Mouse (Mus musculus): Measurements from ENCODE around the gene Pip4k2a. TPM values are rescaled to one million over a fixed set of nuclear protein-coding genes. Genes with fewer than 3 reads are reported as not detected.
A peak's percentile ranks its signal among the peaks of the same experiment; 100 is the strongest.

Pip4k2a gene
- polyA plus RNA-seq, 1 experiment from 2014 or later: 7.7 TPM

DNA sequence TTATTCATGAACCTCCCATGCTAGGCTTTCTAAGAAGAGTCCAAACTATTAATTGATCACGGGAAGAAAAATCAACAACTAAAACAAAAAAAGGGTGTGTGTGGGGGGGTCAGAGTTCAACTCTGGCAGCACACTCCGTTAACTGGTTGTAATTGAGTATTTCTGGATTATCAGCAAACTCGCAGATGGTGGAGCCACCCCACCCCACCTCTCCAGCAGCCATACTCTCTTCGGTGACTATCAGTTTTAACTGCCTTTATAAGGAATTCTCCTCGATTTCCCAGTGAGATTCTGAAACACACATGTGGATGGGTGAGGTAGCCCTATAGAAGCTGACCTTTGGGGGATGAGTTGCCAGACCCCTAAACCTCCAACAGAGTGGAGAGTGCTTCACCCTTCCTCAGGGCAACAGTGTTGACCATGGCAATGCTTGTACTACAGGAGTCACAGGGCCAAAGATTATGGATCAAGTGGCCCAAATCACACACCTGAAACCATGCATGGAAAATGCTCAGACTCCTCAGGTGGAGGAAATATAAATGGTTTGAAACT lies 136.2 kb downstream of the Pip4k2a start:
- WGBS: 90% methylated on average over 5 of the region's 5 CpGs
- Histone ChIP-seq H3K4me1 (peaks cover 29% of the 10 kb centered on the region), H3K9me3 (replicated peaks) (no peaks in the 10 kb centered on the region), H3K27ac (replicated peaks) (no peak overlapping the region), H3K27me3 (ENCODE audit: low read depth, poor library complexity, severe bottlenecking) (peaks cover 30% of the 10 kb centered on the region), H3K36me3 (no peaks in the 10 kb centered on the region), H3K4me3 (no peak overlapping the region)
- no peak for DNase-seq (ENCODE audit: low spot score)

DNA sequence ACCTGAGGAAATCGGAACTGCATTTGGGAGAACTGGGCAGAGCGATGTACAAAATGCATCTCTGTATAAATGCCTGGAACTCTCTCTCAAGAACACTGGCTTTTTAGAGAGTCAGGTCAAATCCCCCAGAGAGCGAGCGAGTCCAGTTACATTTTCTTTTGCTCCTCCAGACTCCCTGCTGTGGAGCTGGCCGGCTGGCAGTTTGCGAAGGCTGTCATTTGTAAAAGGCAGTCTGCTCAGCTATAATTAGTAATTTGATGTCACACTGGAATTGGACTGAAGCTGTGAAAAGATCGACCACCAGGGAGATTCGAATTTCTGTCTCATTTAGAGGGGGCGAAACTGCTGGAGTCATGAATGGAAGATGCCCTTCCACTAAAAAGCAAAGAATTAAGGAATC lies 137.2 kb downstream of the Pip4k2a start:
- no peak overlapping the region for H3K27ac ChIP-seq (replicated peaks)
- 26% methylated on average over 9 of the region's 9 CpGs for WGBS
- DNase-seq (ENCODE audit: low spot score): no peak

DNA sequence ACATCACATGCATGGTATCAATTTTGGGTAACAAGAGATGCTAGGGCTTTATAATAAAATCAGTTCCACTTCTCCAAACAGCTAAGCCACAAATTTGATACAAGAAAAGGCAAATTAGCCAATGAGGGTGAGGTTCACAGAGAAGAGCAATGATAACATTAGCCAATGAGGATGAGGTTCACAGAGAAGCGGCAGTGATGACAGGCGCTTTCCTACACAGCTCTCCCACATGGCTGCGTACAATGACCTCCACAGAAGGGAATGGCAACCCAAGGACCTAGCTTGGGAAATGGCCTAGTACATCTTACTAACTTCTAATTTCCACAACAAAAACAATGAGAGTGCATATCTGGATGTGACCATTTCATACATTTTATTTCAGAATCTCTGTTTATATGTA lies 140.0 kb downstream of the Pip4k2a start:
- no peak overlapping the region for H3K27ac ChIP-seq (replicated peaks)
- no peaks in the 10 kb centered on the region for H3K9me3 ChIP-seq (replicated peaks)
- H3K36me3 ChIP-seq: no peaks in the 10 kb centered on the region
- DNase-seq (ENCODE audit: low spot score): no peak
- WGBS: 92% methylated on average over 3 of the region's 3 CpGs
- peaks cover 35% of the 10 kb centered on the region for H3K27me3 ChIP-seq (ENCODE audit: low read depth, poor library complexity, severe bottlenecking)
- no peak overlapping the region for H3K4me3 ChIP-seq
- H3K4me1 ChIP-seq: peaks cover 44% of the 10 kb centered on the region

More for the DNA sequence above, 137.2 kb downstream of the Pip4k2a start:
- Histone ChIP-seq H3K4me1 (peaks cover 39% of the 10 kb centered on the region), H3K9me3 (replicated peaks) (no peaks in the 10 kb centered on the region), H3K27me3 (ENCODE audit: low read depth, poor library complexity, severe bottlenecking) (peaks cover 30% of the 10 kb centered on the region), H3K4me3 (no peak overlapping the region), H3K36me3 (no peaks in the 10 kb centered on the region)

DNA sequence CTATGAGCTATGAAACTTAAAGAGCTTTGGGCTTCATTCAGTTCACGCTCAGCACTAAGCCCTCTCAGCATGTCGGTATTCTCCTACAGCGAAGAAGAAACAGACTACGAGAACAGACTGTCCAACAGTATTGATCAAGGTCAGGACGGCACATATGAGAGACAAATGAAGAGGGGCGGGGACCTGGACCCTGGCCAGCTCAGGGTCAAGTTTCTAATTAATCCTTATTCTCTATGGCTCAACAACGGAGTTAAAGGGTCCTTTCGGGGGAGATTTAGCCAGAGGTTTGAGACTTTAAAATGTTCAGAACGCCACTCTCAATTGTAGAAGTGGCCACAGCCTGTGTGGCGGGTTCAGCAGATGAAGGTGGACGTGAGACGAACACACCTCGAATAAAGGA lies 141.5 kb downstream of the Pip4k2a start:
- Histone ChIP-seq H3K27me3 (ENCODE audit: low read depth, poor library complexity, severe bottlenecking) (peaks cover 29% of the 10 kb centered on the region), H3K36me3 (peaks cover 3% of the 10 kb centered on the region), H3K9me3 (replicated peaks) (no peaks in the 10 kb centered on the region), H3K4me1 (peaks cover 44% of the 10 kb centered on the region), H3K27ac (replicated peaks) (no peak overlapping the region), H3K4me3 (no peak overlapping the region)
- DNase-seq (ENCODE audit: low spot score): peak; percentile 41
- WGBS: 43% methylated on average over 13 of the region's 13 CpGs

DNA sequence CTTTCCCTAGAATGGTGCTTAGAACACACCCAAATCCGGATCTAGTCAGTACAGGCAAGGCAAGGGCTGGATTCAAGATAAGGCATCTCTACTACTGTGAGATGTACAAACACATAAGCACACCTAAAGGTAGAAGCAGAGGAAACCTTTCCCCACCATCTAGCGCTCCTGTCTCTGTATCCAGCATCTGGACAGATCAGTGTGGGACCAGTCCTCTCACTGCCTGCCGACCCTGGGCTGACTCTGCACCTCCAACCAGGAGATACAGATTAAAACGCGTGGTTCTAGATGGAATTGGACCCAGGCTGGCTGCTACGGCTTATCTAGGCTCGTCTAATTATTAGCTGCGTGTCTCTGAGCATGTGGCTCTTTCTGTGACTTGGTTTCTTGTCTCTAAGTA lies 142.7 kb downstream of the Pip4k2a start:
- H3K4me3 ChIP-seq: no peak overlapping the region
- H3K27me3 ChIP-seq (ENCODE audit: low read depth, poor library complexity, severe bottlenecking): peaks cover 27% of the 10 kb centered on the region
- peaks cover 3% of the 10 kb centered on the region for H3K36me3 ChIP-seq
- no peak overlapping the region for H3K27ac ChIP-seq (replicated peaks)
- peaks cover 33% of the 10 kb centered on the region for H3K4me1 ChIP-seq
- H3K9me3 ChIP-seq (replicated peaks): no peaks in the 10 kb centered on the region
- DNase-seq (ENCODE audit: low spot score): no peak
- 80% methylated on average over 8 of the region's 8 CpGs for WGBS

DNA sequence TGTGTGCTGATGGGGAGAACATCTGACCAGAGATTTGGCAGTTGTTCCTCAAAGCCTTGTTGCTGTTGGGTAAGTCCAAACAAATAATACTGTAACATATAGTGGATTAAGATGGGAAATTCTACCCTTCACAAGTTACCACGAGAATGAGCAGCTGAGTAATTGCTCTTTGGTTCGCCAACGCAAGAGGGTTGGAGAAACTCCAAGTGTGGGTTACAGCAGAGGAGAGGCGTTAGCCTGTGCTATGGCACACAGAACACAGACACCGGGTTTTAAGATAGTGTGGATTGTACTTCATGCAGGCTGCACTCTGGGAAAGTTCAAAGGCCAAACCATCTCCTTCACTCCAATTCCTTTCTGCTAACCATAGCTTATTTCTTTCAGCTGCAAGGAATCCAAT lies 144.6 kb downstream of the Pip4k2a start:
- Histone ChIP-seq H3K4me1 (peaks cover 32% of the 10 kb centered on the region), H3K27ac (replicated peaks) (no peak overlapping the region), H3K9me3 (replicated peaks) (no peaks in the 10 kb centered on the region), H3K4me3 (no peak overlapping the region), H3K36me3 (peaks cover 3% of the 10 kb centered on the region), H3K27me3 (ENCODE audit: low read depth, poor library complexity, severe bottlenecking) (peaks cover 8% of the 10 kb centered on the region)
- WGBS: 93% methylated on average over 5 of the region's 5 CpGs
- DNase-seq (ENCODE audit: low spot score): no peak

DNA sequence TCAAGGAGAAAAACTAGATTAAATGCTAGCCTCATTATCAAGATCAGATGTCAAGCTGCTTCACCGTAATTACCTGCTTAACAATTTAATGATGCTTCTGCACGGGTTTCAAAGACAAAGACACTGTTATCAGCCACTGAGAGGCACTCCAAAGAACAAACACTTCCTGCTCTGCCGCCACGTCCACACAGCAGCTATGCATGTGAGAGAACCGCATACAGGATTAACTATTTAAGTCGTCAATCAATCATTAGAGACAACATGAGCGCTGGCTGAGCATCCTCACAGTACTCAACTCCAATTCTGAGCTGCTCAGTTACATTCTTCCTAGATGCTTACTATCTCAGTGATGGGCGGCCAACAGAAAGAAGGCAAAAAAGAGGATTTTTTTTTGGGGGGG lies 147.3 kb downstream of the Pip4k2a start:
- Histone ChIP-seq H3K4me3 (no peak overlapping the region), H3K4me1 (peaks cover 8% of the 10 kb centered on the region), H3K27me3 (ENCODE audit: low read depth, poor library complexity, severe bottlenecking) (peaks cover 7% of the 10 kb centered on the region), H3K9me3 (replicated peaks) (no peaks in the 10 kb centered on the region), H3K36me3 (peaks cover 3% of the 10 kb centered on the region), H3K27ac (replicated peaks) (no peak overlapping the region)
- DNase-seq (ENCODE audit: low spot score): no peak
- 65% methylated on average over 8 of the region's 8 CpGs for WGBS

DNA sequence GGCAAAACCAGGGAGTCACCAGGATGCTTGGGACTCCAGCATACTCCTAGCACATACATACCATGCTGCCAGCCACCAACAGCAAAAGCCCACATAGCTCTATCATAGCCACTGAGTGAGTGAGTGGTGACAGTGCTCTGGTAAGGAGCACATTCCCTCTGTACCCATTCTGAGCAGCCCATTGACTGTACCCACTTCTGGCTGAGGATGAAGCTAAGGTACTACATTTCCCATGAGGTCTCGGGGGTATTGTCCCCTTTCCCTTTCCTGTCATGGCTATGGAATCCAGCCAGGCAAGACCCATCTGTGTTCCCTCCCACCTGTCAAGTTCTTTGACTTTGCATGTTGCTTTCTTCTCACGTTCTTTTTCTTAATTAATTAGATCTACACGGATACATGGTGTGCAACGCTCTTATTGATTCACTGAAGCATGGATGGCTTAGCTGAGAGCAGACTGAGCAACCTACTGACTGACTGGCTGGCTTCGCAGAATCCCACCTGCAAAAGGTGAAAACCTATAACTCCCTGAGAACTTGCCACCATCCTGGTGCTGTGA lies 149.8 kb downstream of the Pip4k2a start:
- WGBS: 84% methylated on average over 5 of the region's 5 CpGs
- Histone ChIP-seq H3K27ac (replicated peaks) (no peak overlapping the region), H3K27me3 (ENCODE audit: low read depth, poor library complexity, severe bottlenecking) (no peaks in the 10 kb centered on the region), H3K36me3 (peaks cover 7% of the 10 kb centered on the region), H3K9me3 (replicated peaks) (no peaks in the 10 kb centered on the region), H3K4me1 (no peaks in the 10 kb centered on the region), H3K4me3 (no peak overlapping the region)
- no peak for DNase-seq (ENCODE audit: low spot score)

DNA sequence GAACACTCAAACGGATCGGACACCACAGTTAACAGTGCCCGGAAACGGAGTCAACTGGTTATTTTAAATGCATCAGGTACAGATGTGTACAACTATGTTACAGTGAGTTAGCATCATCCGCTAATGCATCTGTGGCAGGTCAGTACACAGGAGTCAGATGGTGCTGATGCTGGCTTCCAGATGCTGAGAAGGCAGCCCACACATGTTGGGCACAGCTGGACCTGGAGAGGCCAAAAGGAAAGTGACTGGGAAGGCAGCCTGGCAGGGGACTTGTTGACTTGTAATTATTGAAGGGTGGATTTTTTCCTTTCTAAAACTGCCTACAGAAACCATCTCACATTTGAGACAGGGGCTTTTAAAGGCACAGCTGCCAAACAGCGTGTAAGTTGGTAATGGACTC lies 155.4 kb downstream of the Pip4k2a start:
- no peaks in the 10 kb centered on the region for H3K4me1 ChIP-seq
- WGBS: 90% methylated on average over 6 of the region's 6 CpGs
- peaks cover 4% of the 10 kb centered on the region; the same call in 1 of the 2 replicates for H3K36me3 ChIP-seq
- no peaks in the 10 kb centered on the region for H3K9me3 ChIP-seq (replicated peaks)
- no peak overlapping the region for H3K4me3 ChIP-seq
- DNase-seq (ENCODE audit: low spot score): no peak
- H3K27ac ChIP-seq (replicated peaks): no peak overlapping the region
- no peaks in the 10 kb centered on the region for H3K27me3 ChIP-seq (ENCODE audit: low read depth, poor library complexity, severe bottlenecking)

DNA sequence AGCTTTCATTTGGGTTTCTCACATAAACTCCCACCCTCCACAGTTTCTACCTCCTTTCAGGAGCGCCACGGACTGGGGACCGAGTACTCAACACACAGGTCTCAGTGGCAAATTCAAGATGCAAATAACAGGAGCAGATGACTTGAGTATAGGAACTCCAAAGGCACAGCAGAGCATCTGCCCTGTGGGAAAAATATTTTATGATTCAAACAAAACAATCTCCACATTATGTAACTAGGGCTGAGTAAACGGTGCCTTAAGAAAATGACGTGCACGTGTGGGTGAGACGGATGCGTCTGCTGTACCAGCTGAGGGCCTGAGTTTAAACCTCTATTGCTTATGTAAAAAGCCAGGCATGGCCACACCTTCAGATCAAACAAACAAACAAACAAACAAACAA lies 156.9 kb downstream of the Pip4k2a start:
- Histone ChIP-seq H3K4me1 (no peaks in the 10 kb centered on the region), H3K9me3 (replicated peaks) (no peaks in the 10 kb centered on the region), H3K36me3 (peaks cover 4% of the 10 kb centered on the region; the same call in 1 of the 2 replicates), H3K27ac (replicated peaks) (no peak overlapping the region), H3K27me3 (ENCODE audit: low read depth, poor library complexity, severe bottlenecking) (no peaks in the 10 kb centered on the region), H3K4me3 (no peak overlapping the region)
- 94% methylated on average over 8 of the region's 8 CpGs for WGBS
- DNase-seq (ENCODE audit: low spot score): no peak

DNA sequence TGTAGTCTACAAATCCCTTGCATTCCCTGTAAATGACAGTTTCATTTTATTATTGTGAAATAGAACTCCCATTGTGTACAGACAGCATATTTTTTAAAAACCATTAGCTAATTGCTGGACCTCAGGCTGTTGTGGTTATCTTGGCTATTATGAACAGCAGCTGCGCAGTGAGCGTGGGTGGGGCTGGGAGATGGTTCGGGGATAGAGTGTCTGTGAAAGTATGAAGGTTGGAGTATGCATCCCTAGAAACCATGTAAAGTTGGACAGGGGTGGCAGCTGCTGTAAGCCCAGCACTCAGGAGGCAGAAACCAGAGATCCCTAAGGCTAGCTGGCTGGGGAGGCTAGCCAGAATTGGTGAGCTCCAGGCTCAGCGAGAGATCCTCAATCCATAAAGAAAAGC lies 158.4 kb downstream of the Pip4k2a start:
- Histone ChIP-seq H3K27me3 (ENCODE audit: low read depth, poor library complexity, severe bottlenecking) (no peaks in the 10 kb centered on the region), H3K4me3 (no peak overlapping the region), H3K36me3 (peaks cover 4% of the 10 kb centered on the region; the same call in 1 of the 2 replicates), H3K9me3 (replicated peaks) (no peaks in the 10 kb centered on the region), H3K4me1 (no peaks in the 10 kb centered on the region), H3K27ac (replicated peaks) (no peak overlapping the region)
- DNase-seq (ENCODE audit: low spot score): no peak
- 93% methylated on average over 4 of the region's 4 CpGs for WGBS

DNA sequence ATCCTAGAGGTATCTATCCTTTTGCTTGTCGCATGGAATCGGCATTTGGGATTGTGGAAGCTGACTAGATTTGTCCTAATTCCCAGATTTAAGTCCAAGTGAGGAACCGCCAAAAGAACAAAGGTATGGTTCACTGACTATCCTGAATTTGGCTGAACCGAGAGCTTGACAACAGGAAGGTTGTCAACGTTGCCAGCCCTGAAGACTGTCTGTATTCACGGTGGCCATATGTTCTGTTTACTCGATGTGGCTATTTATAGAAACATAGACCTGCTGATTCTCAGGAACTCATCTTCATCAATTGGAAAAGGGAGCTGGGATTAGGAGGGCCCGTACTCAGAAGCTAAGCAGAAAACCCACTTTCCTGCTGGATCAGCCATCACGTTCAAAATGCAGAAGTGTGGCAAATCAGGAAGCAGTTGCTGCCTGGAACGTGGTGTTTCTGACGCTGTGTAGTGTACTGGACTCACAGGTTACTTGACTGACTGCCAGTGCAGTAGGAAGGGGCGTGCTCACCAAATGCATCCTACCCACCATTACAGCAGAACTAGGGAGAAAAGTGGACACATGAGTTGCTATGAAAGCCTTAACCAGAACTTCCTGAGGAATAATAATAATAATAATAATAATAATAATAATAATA lies 162.5 kb downstream of the Pip4k2a start:
- 91% methylated on average over 12 of the region's 12 CpGs for WGBS
- Histone ChIP-seq H3K27me3 (ENCODE audit: low read depth, poor library complexity, severe bottlenecking) (no peaks in the 10 kb centered on the region), H3K4me3 (no peak overlapping the region), H3K9me3 (replicated peaks) (no peaks in the 10 kb centered on the region), H3K36me3 (no peaks in the 10 kb centered on the region), H3K27ac (replicated peaks) (no peak overlapping the region), H3K4me1 (no peaks in the 10 kb centered on the region)
- no peak for DNase-seq (ENCODE audit: low spot score)

DNA sequence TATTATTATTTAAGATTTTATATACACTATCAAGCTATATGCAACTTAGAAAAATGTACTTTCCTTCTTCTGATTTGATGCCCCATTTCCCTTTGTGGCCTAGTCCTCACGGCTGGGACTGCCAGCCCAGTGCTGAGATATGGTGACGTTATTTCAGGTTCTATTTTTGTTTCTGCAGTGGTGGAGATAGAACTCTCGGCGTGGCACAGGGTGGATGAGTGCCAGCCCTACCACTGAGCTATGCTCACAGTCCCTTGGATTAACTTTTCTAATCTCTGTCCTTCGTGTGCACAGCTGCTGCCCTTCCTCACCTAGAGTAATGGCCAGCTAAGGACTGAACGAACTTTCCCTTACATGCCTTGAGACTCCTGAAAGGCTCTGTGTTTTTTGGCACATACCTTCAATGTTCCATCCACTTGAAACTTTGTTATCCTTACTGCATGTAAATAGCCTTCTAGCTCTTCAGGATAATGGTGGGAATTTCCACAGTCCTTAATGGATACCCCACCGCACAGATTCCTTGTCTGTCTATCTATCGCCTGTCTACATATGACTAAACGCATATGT lies 164.8 kb downstream of the Pip4k2a start:
- no peaks in the 10 kb centered on the region for H3K27me3 ChIP-seq (ENCODE audit: low read depth, poor library complexity, severe bottlenecking)

More for the DNA sequence above, 164.8 kb downstream of the Pip4k2a start:
- Histone ChIP-seq H3K4me3 (no peak overlapping the region), H3K36me3 (no peaks in the 10 kb centered on the region), H3K9me3 (replicated peaks) (no peaks in the 10 kb centered on the region), H3K4me1 (no peaks in the 10 kb centered on the region), H3K27ac (replicated peaks) (no peak overlapping the region)
- no peak for DNase-seq (ENCODE audit: low spot score)
- 86% methylated on average over 9 of the region's 9 CpGs for WGBS

All from midbrain, embryonic 10.5 days (tissue).